Mouse (Mus musculus) cortical plate, adult 2 months (tissue): ENCODE measurements around the gene Tcp11l2. TPM values are rescaled to one million over a fixed set of nuclear protein-coding genes. Genes with fewer than 3 reads are reported as not detected.
A peak's percentile ranks its signal among the peaks of the same experiment; 100 is the strongest.

Experiments
- H3K27ac ChIP-seq: fragments of 200-500 bp; 2 replicates; pipeline ENCODE4 v1.5.1; 2012; ENCODE audit warnings: low read length, control low read depth, inconsistent platforms; ENCODE audit not compliant: insufficient read depth
- H3K4me1 ChIP-seq: fragments of 200-500 bp; 2 replicates; pipeline ENCODE4 v1.6.1; 2011; ENCODE audit warnings: low read length; ENCODE audit not compliant: control insufficient read depth, insufficient read depth
- H3K4me3 ChIP-seq: fragments of 200-500 bp; 2 replicates; pipeline ENCODE4 v1.5.1; 2011; ENCODE audit warnings: mild to moderate bottlenecking, low read length, control low read depth; ENCODE audit not compliant: insufficient read depth
- CTCF ChIP-seq: fragments of 200-500 bp; IDR thresholded peaks from 2 replicates; pipeline ENCODE4 v1.5.1; 2011; ENCODE audit warnings: mild to moderate bottlenecking, control low read depth, low read length; ENCODE audit not compliant: insufficient read depth; ENCODE audit errors: extremely low read depth
- POLR2A ChIP-seq: fragments of 200-500 bp; IDR thresholded peaks from 2 replicates; pipeline ENCODE4 v1.6.1; 2011; ENCODE audit warnings: mild to moderate bottlenecking, low read length, control low read depth; ENCODE audit not compliant: insufficient read depth; ENCODE audit errors: extremely low read depth
- polyA plus RNA-seq: library from polyadenylated mRNA; depleted of rRNA; stranded (reverse); fragments of >200 nt; gene quantifications from 2 replicates; pipeline ENCODE4 v1.2.3, GENCODE M21; 2012

The Tcp11l2 gene
- polyA plus RNA-seq, 1 experiment: 22.0 TPM

- H3K4me1 ChIP-seq: peaks cover 3% of the 10 kb centered on the region; the same call in 1 of the 2 replicates
- peak overlapping the region; percentile 53 for H3K4me3 ChIP-seq
- no peak for TF ChIP-seq POLR2A
- no peak for TF ChIP-seq CTCF
- H3K27ac ChIP-seq: no peak overlapping the region
Observed at GRCm38 (mm10) chr10:84576029-84576394, 414 bp upstream of the Tcp11l2 start.

GRCm38 (mm10) chr10:84577071-84577727 lies 773 bp downstream of the Tcp11l2 start:
- TF ChIP-seq POLR2A (no peak), CTCF (no peak)
- H3K27ac ChIP-seq: peak overlapping the region; percentile 81
- peak overlapping the region; percentile 53 for H3K4me3 ChIP-seq
- peaks cover 5% of the 10 kb centered on the region; the same call in 1 of the 2 replicates for H3K4me1 ChIP-seq

DNA sequence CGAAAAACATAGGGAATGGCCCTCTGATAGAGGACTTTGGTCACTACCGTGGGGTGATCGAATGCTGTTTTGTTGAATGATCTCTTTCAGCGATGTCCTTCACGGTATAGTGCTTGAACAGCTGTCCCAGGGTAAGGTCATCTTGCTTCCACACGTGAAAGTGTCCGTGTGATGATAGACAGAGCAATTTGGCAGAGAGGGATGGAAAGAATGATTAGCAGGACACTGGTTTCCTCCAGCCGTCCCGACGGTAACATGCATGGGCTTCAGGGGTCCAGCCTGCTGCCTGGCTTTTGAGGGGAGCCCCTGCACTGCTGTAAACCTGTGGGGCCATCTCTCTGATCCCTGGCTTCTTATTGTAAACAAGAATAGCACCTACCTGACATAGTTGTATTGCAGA lies 2.3 kb downstream of the Tcp11l2 start:
- Histone ChIP-seq H3K4me1 (peaks cover 8% of the 10 kb centered on the region; the same call in 1 of the 2 replicates), H3K4me3 (no peak overlapping the region), H3K27ac (no peak overlapping the region)
- TF ChIP-seq POLR2A (no peak), CTCF (no peak)

DNA sequence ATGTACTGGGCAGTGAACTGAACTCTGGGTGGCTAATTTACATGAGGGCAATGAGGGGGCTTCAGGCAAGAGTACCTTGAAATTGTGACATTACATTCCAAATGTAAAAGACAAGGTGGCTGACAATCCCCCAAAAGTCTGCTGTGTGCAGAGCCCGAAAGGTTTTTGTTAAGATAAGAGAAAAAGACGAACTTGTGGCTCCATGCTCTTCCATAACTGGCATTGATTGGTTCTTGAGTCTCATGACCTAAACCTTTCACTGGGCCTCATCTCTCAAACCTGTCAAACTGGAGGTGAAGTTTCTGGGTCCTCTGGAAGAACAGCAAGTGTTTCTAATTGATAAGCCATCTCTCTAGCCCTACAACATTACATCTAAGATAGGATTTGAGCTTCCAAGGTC lies 3.1 kb downstream of the Tcp11l2 start:
- H3K4me3 ChIP-seq: no peak overlapping the region
- no peak for TF ChIP-seq CTCF
- TF ChIP-seq POLR2A: no peak

GRCm38 (mm10) chr10:84581191-84581590 lies 4.8 kb downstream of the Tcp11l2 start:
- H3K27ac ChIP-seq: no peak overlapping the region
- no peak overlapping the region for H3K4me3 ChIP-seq
- no peak for TF ChIP-seq CTCF
- no peak for TF ChIP-seq POLR2A
- H3K4me1 ChIP-seq: peaks cover 8% of the 10 kb centered on the region; the same call in 1 of the 2 replicates

More for the DNA sequence above, 3.1 kb downstream of the Tcp11l2 start:
- Histone ChIP-seq H3K27ac (no peak overlapping the region), H3K4me1 (peaks cover 8% of the 10 kb centered on the region; the same call in 1 of the 2 replicates)

- H3K4me1 ChIP-seq: peaks cover 8% of the 10 kb centered on the region; the same call in 1 of the 2 replicates
- H3K27ac ChIP-seq: no peak overlapping the region
- no peak overlapping the region for H3K4me3 ChIP-seq
- no peak for TF ChIP-seq CTCF
- TF ChIP-seq POLR2A: no peak
Observed at GRCm38 (mm10) chr10:84582236-84582635, 5.8 kb downstream of the Tcp11l2 start.

DNA sequence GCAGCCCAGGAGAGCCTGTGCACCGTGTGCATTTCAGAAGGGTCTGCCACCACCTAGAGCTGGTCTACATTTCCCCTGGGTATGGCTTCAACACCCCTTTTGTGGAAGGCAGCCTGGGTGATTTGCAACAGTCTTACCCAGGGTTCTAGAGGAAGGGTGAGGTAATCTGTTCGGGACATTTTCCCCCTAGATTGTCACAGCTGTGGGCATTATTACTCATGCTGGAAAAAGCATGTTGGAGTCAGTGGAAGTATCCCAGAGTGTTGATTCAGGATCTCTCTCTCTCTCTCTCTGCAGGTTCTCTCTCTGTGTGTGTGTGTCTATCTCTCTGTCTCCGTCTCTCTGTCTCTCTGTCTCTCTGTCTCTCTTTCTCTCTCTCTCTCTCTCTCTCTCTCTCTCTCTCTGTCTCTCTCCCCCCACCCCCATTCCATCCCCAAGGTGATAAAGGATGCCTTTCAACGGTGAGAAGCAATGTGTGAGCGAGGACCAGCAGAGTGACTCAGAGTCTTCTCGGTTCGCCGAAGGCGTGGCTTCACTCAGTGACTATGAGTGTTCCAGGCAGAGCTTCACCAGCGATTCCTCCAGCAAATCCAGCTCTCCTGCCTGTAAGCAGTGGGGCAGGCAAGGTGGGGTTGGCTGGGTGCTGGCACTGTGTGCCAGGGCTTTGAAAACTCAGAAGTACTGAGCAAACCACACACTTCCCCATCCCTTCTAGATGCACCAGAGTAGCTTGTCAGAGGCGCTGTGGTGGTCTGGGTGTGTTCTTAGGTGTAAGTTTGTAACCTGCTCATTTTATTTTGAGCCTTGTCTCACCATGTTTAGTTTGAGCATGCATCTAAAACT lies 8.2 kb downstream of the Tcp11l2 start:
- TF ChIP-seq CTCF: no peak

GRCm38 (mm10) chr10:84585294-84585650 lies 8.8 kb downstream of the Tcp11l2 start:
- TF ChIP-seq POLR2A: no peak
- TF ChIP-seq CTCF: no peak
- H3K4me1 ChIP-seq: peaks cover 4% of the 10 kb centered on the region; the same call in 1 of the 2 replicates
- H3K4me3 ChIP-seq: no peak overlapping the region
- H3K27ac ChIP-seq: no peak overlapping the region

More for the DNA sequence above, 8.2 kb downstream of the Tcp11l2 start:
- H3K27ac ChIP-seq: no peak overlapping the region
- peaks cover 4% of the 10 kb centered on the region; the same call in 1 of the 2 replicates for H3K4me1 ChIP-seq
- H3K4me3 ChIP-seq: no peak overlapping the region

GRCm38 (mm10) chr10:84590956-84591355 lies 14.5 kb downstream of the Tcp11l2 start:
- H3K4me3 ChIP-seq: no peak overlapping the region
- no peaks in the 10 kb centered on the region for H3K4me1 ChIP-seq
- TF ChIP-seq POLR2A (no peak), CTCF (no peak)
- H3K27ac ChIP-seq: no peak overlapping the region
